Mouse (Mus musculus) limb, embryonic 15.5 days (tissue): ENCODE data around the gene Mitf. TPM values are rescaled to one million over a fixed set of nuclear protein-coding genes. Genes with fewer than 3 reads are reported as not detected.

Experiments used
- ATAC-seq: fragments of 200-750 bp; cut with Nextera tagmentation; 2 replicates; pipeline ENCODE4 v1.8.0; 2017; ENCODE audit warnings: low read depth, moderate TSS enrichment; ENCODE audit not compliant: insufficient number of reproducible peaks, low FRiP score, low TSS enrichment
- H3K27ac ChIP-seq: fragments of 300-500 bp; sonication (generic); 2 replicates; pipeline ENCODE4 v1.5.1; 2015; ENCODE audit warnings: moderate library complexity, mild to moderate bottlenecking, inconsistent platforms
- H3K27me3 ChIP-seq: fragments of 300-500 bp; sonication (generic); 2 replicates; pipeline ENCODE4 v1.6.1; 2015; ENCODE audit warnings: inconsistent platforms
- H3K36me3 ChIP-seq: fragments of 300-500 bp; sonication (generic); 2 replicates; pipeline ENCODE4 v1.6.1; 2015; ENCODE audit warnings: inconsistent platforms
- H3K4me1 ChIP-seq: fragments of 300-500 bp; sonication (generic); 2 replicates; pipeline ENCODE4 v1.6.1; 2015; ENCODE audit warnings: inconsistent platforms
- H3K4me2 ChIP-seq: fragments of 300-500 bp; sonication (generic); 2 replicates; pipeline ENCODE4 v1.6.1; 2015; ENCODE audit warnings: mild to moderate bottlenecking, inconsistent platforms
- H3K4me3 ChIP-seq: fragments of 300-500 bp; sonication (generic); 2 replicates; pipeline ENCODE4 v1.5.1; 2015; ENCODE audit warnings: mild to moderate bottlenecking, inconsistent platforms
- H3K9ac ChIP-seq: fragments of 300-500 bp; sonication (generic); 2 replicates; pipeline ENCODE4 v1.6.1; 2015; ENCODE audit warnings: inconsistent platforms
- H3K9me3 ChIP-seq: fragments of 300-500 bp; sonication (generic); 2 replicates; pipeline ENCODE4 v1.6.1; 2016; ENCODE audit warnings: inconsistent platforms
- WGBS: fragments of 180-500 bp; shearing (Covaris S2); methylation state at CpG from one replicate; pipeline ENCODE4 v1.1.7; 2015; 5-methylcytosine and 5-hydroxymethylcytosine counted together
- polyA plus RNA-seq: library from polyadenylated mRNA; unstranded; fragments of >200 nt; fragmentation: Nextera tagmentation; extraction: Ambion mirVana; gene quantifications from 2 replicates; pipeline ENCODE4 v1.2.1, GENCODE M21; 2015

The Mitf gene
- polyA plus RNA-seq, 1 experiment from 2014 or later: 2.9 TPM

DNA sequence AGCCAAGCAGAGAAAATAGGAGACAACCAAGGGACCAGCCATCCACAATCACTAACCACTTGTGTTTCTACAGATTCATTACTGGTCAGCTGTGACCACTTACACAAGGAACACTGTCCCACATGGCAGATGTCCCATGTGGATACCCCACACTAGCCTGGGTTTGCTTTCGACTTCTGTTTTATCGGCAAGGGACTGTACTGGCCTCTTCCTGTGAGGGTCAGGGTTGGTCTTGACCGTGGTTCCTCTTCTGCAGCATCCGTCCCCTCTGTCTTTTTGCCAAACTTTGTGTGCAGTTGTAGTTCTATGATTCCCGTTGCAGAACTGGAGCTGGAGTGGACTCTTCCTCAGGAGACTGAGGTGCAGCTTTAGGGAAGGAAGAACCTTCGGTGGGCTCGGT lies 59.7 kb downstream of the Mitf start:
- no peaks in the 10 kb centered on the region for H3K27me3 ChIP-seq
- H3K9ac ChIP-seq: no peak overlapping the region
- no peak for ATAC-seq
- no peaks in the 10 kb centered on the region for H3K4me1 ChIP-seq
- H3K4me2 ChIP-seq: no peak overlapping the region
- no peaks in the 10 kb centered on the region for H3K9me3 ChIP-seq
- no peak overlapping the region for H3K4me3 ChIP-seq
- no peaks in the 10 kb centered on the region for H3K36me3 ChIP-seq
- no peak overlapping the region for H3K27ac ChIP-seq
- WGBS: 88% methylated on average over 7 of the region's 7 CpGs

DNA sequence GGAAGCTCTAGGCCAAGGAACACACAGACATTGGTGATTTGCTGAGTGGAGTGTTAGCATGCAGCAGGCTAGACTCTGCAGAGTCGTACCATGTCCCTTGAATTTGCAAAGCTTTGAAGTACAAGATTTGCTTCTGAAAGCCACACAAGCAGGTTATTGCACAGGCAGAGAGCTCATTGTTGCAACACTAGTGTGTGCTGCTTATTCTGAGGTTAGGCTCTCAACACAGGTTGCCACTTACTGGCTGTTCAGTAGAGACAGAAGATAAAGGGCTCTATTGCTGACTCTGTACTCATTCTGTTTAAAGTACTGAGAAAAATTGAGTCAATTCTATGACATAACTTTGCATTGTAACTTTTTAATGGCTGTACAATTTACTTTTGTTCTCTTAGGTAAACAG lies 61.2 kb downstream of the Mitf start:
- no peaks in the 10 kb centered on the region for H3K9me3 ChIP-seq
- no peak overlapping the region for H3K4me3 ChIP-seq
- H3K27ac ChIP-seq: no peak overlapping the region
- no peaks in the 10 kb centered on the region for H3K4me1 ChIP-seq
- H3K4me2 ChIP-seq: no peak overlapping the region
- 78% methylated on average over 1 of the region's 1 CpGs for WGBS
- no peaks in the 10 kb centered on the region for H3K36me3 ChIP-seq
- no peak for ATAC-seq
- no peaks in the 10 kb centered on the region for H3K27me3 ChIP-seq
- H3K9ac ChIP-seq: no peak overlapping the region

DNA sequence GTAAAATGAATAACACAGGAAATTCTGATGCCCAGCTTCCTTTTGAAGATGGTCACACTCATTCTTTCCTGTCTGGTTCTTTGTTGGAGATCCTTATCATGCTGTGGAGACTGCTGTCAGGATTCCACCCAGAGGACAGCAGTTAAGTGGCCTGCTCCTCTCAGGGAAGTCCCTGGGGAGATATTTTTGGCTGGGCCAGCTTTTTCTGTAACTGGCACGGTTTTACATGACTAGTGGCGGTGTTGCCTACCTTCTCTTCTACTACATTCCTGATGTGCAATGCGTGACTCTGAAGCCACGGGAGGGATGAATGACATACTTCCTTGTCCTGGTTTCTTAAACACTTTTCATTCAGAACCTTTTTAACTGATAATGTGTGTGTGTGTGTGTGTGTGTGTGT lies 63.1 kb downstream of the Mitf start:
- no peak overlapping the region for H3K27ac ChIP-seq
- no peaks in the 10 kb centered on the region for H3K27me3 ChIP-seq
- H3K4me3 ChIP-seq: no peak overlapping the region
- H3K9me3 ChIP-seq: no peaks in the 10 kb centered on the region
- no peaks in the 10 kb centered on the region for H3K4me1 ChIP-seq
- H3K9ac ChIP-seq: no peak overlapping the region
- no peak overlapping the region for H3K4me2 ChIP-seq
- no peaks in the 10 kb centered on the region for H3K36me3 ChIP-seq
- no peak for ATAC-seq
- 80% methylated on average over 4 of the region's 4 CpGs for WGBS

DNA sequence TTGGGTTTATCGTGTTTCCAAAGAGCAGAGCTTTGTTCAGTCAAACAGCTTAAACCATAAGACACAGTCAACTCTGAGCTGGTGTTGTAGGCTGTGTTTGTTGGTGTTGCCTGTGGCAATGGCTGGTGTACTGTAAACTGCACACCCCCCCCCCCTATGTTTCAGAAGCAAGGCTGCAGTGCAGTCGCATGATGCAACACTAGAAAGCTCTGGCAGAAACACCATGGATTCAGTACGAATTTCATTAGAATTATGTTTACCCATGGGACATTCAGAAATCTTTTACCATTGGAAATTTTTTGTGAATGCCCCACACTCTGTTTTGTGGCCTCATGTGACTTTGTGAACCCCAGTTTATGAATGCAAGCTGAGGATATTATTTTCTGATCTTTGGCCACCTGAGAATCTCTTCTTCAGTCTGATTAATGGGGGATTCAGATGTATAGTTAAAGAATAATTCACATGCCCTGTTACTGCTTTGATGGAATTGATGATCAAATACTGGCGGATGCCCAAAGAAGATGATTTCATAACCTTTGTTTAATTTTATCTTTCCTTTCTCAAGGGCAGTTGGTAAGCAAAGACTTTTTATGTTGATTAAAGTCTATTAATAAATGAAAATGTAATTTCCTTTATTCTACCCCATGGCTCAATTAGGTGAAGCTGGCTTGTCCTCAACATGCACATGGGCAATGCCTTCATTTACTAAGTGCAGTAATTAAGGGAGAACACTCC lies 64.6 kb downstream of the Mitf start:
- Histone ChIP-seq H3K4me1 (no peaks in the 10 kb centered on the region), H3K9me3 (no peaks in the 10 kb centered on the region), H3K9ac (no peak overlapping the region), H3K4me3 (no peak overlapping the region), H3K4me2 (no peak overlapping the region), H3K36me3 (no peaks in the 10 kb centered on the region), H3K27ac (no peak overlapping the region), H3K27me3 (no peaks in the 10 kb centered on the region)
- 80% methylated on average over 4 of the region's 4 CpGs for WGBS
- ATAC-seq: no peak

DNA sequence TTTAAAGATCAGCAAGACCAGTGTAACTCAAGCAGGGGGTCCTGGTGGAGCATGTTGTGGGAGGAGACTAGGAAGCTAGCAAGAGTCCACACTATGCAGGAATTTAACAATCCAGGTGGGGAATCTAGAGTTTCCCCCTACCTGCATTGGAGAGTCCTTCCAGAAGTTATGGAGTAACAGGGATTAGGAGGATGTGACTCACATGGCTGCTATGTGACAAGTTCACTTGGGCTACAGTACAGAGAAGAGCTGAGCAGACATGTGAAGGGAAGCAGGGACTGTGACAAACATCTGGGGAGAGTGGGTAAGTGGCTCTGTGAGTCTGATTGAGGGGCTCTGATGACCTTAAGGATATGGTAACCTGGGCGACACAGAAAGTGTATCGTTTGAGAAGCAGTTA lies 66.2 kb downstream of the Mitf start:
- WGBS: 82% methylated on average over 2 of the region's 2 CpGs
- no peaks in the 10 kb centered on the region for H3K9me3 ChIP-seq
- H3K27me3 ChIP-seq: no peaks in the 10 kb centered on the region
- ATAC-seq: no peak
- H3K36me3 ChIP-seq: no peaks in the 10 kb centered on the region
- H3K27ac ChIP-seq: no peak overlapping the region
- no peak overlapping the region for H3K9ac ChIP-seq
- no peak overlapping the region for H3K4me3 ChIP-seq
- H3K4me1 ChIP-seq: no peaks in the 10 kb centered on the region
- no peak overlapping the region for H3K4me2 ChIP-seq

DNA sequence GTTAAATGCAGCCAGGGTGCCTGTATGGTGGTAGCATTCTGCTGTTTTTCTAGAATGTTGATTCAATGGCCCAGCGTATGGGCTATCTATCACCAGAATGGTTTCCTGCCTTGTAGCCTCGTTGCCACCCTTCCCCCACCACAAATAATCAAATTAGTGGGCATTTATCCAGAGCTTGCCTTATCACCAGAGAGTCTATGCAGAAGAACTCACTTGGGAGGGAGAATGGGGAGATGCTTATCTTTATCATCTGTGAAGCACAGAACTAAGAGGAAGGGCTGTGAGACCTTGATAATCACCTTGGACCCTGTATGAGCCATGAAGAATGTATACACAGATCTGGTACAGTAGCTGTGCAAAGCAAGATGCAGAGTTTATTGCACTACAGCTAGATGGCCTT lies 70.1 kb downstream of the Mitf start:
- H3K4me3 ChIP-seq: no peak overlapping the region
- ATAC-seq: no peak
- H3K4me1 ChIP-seq: 0 out of 2 replicates have a peak, but pooled peaks cover 3% of the 10 kb centered on the region
- H3K36me3 ChIP-seq: no peaks in the 10 kb centered on the region
- no peak overlapping the region for H3K27ac ChIP-seq
- no peak overlapping the region for H3K9ac ChIP-seq
- no peaks in the 10 kb centered on the region for H3K27me3 ChIP-seq
- 66% methylated on average over 2 of the region's 2 CpGs for WGBS
- no peaks in the 10 kb centered on the region for H3K9me3 ChIP-seq
- H3K4me2 ChIP-seq: no peak overlapping the region

DNA sequence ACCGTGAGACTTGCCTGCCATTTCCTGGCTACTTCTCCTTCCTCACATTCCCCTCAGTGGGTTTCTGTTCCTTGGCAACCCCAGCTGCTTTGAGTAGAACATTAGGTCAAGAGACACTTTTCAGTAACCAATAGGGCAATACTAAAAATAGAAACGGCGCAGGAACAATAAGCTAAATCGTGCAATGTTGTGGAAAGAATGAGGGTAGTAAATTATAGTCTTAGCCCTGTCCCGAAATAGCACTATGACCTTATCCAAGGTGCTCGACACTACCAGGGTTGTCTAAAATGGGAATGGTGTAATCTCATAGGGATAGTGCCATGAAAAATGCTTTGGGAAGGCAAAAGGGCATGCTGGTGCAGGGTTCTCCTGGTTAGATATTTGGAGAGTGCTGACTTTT lies 70.6 kb downstream of the Mitf start:
- H3K4me2 ChIP-seq: no peak overlapping the region
- no peak for ATAC-seq

DNA sequence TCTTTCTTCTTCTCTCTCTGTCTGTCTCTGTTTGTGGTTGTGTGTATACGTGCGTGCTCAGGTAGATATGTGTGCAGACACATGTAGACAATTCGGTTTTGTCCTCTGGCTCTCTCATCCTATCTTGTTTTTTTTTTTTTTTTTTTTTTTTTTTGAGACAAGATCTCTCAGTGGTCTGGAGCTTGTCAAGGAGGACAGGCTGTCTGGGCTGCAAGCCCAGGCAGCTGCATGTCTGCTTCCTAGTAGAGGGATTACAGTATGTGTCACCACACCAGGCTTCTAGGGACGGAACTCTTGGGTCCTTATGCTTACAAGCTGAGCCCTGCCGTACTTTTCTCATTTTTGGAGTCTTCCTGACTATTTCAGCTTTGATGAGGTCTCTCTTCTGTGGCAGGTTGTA lies 73.5 kb downstream of the Mitf start:
- Histone ChIP-seq H3K9me3 (no peaks in the 10 kb centered on the region), H3K27ac (no peak overlapping the region), H3K4me2 (no peak overlapping the region), H3K9ac (no peak overlapping the region), H3K36me3 (no peaks in the 10 kb centered on the region), H3K4me1 (0 out of 2 replicates have a peak, but pooled peaks cover 10% of the 10 kb centered on the region), H3K4me3 (no peak overlapping the region), H3K27me3 (no peaks in the 10 kb centered on the region)
- 71% methylated on average over 5 of the region's 5 CpGs for WGBS
- ATAC-seq: no peak

More for the DNA sequence above, 70.6 kb downstream of the Mitf start:
- 0 out of 2 replicates have a peak, but pooled peaks cover 5% of the 10 kb centered on the region for H3K4me1 ChIP-seq
- H3K9ac ChIP-seq: no peak overlapping the region
- H3K9me3 ChIP-seq: no peaks in the 10 kb centered on the region
- H3K4me3 ChIP-seq: no peak overlapping the region
- 86% methylated on average over 6 of the region's 6 CpGs for WGBS
- H3K27ac ChIP-seq: no peak overlapping the region
- no peaks in the 10 kb centered on the region for H3K27me3 ChIP-seq
- H3K36me3 ChIP-seq: no peaks in the 10 kb centered on the region

DNA sequence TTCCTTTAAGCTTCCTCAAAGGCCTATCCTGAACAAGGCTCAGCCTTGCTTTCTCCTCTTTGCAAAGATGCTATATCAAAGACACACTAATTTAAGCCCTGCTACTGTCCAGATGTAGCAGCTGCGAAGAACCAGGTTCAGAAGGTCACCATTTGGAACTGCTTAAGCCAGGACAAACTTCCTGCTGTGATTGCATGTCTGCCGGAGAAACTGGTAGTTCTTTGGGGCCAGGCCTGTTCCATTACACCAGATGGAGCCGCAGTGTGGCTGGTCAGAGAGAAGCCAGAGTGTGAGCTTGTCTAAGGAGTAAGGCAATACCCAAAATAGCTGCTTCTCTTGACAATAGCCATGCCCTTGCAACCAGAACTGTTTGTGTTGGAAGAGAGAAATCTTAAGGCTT lies 75.1 kb downstream of the Mitf start:
- Histone ChIP-seq H3K9ac (no peak overlapping the region), H3K4me2 (no peak overlapping the region), H3K27me3 (no peaks in the 10 kb centered on the region), H3K4me1 (0 out of 2 replicates have a peak, but pooled peaks cover 10% of the 10 kb centered on the region), H3K36me3 (no peaks in the 10 kb centered on the region), H3K9me3 (no peaks in the 10 kb centered on the region), H3K27ac (no peak overlapping the region), H3K4me3 (no peak overlapping the region)
- WGBS: 31% methylated on average over 3 of the region's 3 CpGs
- no peak for ATAC-seq

DNA sequence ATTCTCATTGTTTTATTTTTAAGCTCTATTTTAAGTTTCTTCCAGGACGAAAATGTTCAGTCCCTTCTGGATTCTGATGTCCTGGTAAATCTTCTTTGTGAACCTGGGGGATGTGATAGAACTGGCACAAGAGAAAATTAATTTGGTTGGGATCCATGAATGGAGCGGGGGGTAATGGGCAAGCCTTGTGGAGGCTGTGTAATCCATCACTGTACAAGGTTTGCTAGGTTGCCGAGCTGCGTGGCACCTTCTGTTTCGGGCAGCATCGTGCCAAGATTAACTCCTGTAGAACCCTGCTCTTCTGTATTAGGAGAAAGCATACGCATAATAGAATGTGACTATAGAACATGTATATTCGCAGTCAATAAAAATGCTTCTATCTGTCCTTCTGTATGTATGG lies 76.1 kb downstream of the Mitf start:
- no peak overlapping the region for H3K27ac ChIP-seq

DNA sequence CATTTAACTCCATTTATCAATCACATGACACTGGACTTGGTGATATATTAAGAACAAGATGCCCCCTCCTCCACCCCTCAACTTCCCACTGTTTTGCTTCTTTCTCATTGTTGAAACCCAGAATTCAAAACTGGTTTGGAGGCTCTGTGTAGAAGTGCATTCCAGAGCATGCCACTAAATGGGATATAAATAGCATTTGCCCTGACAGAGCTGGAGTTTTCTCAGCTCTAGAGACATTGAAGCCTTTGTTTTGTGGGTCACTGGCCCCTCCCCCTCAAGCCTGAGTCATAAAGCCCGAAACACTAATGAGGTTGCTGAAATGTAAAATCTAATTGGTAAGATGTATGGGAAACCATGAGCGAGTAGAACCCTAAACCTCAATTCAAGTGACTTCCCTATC lies 76.6 kb downstream of the Mitf start:
- Histone ChIP-seq H3K4me3 (no peak overlapping the region), H3K4me2 (no peak overlapping the region), H3K36me3 (no peaks in the 10 kb centered on the region), H3K27ac (no peak overlapping the region), H3K4me1 (0 out of 2 replicates have a peak, but pooled peaks cover 10% of the 10 kb centered on the region), H3K9me3 (no peaks in the 10 kb centered on the region), H3K9ac (no peak overlapping the region), H3K27me3 (no peaks in the 10 kb centered on the region)
- no peak for ATAC-seq
- WGBS: 28% methylated on average over 2 of the region's 2 CpGs

More for the DNA sequence above, 76.1 kb downstream of the Mitf start:
- WGBS: 70% methylated on average over 8 of the region's 8 CpGs
- no peaks in the 10 kb centered on the region for H3K27me3 ChIP-seq
- no peaks in the 10 kb centered on the region for H3K9me3 ChIP-seq
- H3K4me3 ChIP-seq: no peak overlapping the region
- H3K36me3 ChIP-seq: no peaks in the 10 kb centered on the region
- no peak overlapping the region for H3K9ac ChIP-seq
- H3K4me2 ChIP-seq: no peak overlapping the region
- H3K4me1 ChIP-seq: 0 out of 2 replicates have a peak, but pooled peaks cover 10% of the 10 kb centered on the region
- no peak for ATAC-seq

DNA sequence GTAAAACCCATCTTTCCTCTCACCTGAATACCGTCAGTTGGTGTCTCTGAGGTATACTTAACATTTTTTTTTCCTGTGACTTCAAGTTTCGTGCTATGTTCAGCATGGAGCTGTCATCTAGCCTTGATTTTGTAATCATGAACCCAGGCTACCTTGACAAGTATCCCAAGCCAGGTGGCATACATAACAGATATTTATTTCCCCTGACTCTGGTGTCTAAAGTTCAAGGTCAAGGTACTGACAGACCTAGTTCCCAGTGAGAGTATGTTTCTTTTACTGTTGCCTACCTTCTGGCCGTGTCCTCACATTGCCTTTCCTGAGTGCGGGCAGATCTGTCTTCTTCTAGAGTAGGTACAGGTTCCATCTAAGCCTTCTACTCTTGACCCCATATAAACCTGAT lies 78.1 kb downstream of the Mitf start:
- no peak overlapping the region for H3K9ac ChIP-seq
- no peaks in the 10 kb centered on the region for H3K36me3 ChIP-seq
- 81% methylated on average over 4 of the region's 4 CpGs for WGBS
- no peaks in the 10 kb centered on the region for H3K9me3 ChIP-seq
- no peak overlapping the region for H3K4me3 ChIP-seq
- no peak for ATAC-seq
- H3K27me3 ChIP-seq: no peaks in the 10 kb centered on the region
- no peak overlapping the region for H3K4me2 ChIP-seq
- H3K4me1 ChIP-seq: 0 out of 2 replicates have a peak, but pooled peaks cover 10% of the 10 kb centered on the region
- no peak overlapping the region for H3K27ac ChIP-seq

DNA sequence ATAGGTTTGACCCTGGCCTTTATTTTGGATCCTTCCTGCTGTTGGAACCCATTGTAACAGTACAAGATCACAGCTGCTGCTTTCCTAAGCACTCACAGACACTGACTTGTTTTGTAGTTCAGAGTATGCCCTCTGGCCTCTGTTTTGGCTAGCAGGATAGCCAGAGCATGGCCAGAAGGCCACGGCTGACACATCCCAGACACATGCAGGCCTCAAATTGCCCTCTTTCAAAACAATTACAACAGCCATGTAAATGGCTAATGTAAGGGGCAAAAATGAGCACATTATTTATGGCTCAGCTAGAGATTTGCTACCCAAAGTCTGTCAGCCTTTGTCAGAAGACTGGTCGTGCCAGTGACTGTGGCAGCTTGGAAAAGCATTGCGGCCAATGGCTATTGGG lies 78.8 kb downstream of the Mitf start:
- Histone ChIP-seq H3K4me3 (no peak overlapping the region), H3K9me3 (no peaks in the 10 kb centered on the region), H3K4me2 (no peak overlapping the region), H3K9ac (no peak overlapping the region), H3K27ac (no peak overlapping the region), H3K27me3 (no peaks in the 10 kb centered on the region), H3K4me1 (0 out of 2 replicates have a peak, but pooled peaks cover 10% of the 10 kb centered on the region), H3K36me3 (no peaks in the 10 kb centered on the region)
- ATAC-seq: no peak
- WGBS: 79% methylated on average over 3 of the region's 3 CpGs
